Mouse (Mus musculus): ENCODE data around the gene Cd109.

Gene Cd109

DNA sequence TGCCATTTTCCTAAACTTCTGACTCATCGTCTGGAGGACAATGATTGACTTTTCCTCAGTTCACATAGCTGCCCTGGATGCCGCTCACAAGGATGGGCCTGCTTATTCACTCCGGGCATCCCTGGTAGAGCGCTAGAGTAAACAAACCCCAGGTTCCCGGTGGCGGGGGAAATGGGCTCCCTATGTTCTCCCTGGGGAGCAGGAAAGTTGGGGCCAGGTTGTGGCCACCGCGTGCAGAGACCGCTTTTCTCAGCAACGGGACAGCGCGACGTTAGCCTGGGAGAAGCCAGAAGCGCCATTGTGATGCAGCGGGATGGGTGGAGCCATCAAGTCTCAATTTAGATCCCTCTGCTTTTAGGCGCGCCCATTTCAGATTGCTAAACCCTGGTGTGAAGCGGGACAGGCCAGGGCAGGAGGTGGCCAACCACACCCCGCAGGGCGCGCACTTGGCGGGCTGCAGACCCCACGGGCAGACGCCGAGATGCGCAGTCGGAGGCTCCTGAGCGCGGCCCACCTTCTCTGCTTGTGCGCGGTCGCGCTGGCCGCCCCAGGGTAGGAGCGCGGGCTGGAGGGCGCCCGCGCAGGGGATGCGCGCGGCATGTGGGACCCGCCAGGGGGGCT is at the start of gene Cd109:
Gene Cd109, plus strand, starts transcription at position 146 of the 621 bp plus-strand sequence.
- DNase-seq (ENCODE audit: extremely low spot score): peak; percentile 79

DNA sequence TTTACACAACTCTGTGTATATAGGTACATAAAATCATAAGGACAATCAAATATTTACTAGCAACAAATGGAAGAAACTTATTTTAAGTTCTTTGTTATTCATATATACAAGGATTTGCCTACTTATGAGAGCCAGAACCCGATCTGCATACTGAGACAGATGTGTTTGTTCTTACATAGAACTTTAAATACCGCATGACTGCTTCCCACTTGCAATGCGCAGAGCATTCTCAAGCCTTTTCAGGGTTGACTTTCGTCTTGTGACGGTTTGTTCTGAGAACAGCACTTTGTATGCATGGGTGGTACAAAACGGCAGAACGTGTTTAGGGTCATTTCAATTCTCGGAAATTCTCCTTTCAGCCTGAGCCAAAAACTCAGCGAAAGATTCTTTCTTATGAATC is 45.4 kb upstream of the Cd109 start:
- no peak for DNase-seq (ENCODE audit: extremely low spot score)

DNA sequence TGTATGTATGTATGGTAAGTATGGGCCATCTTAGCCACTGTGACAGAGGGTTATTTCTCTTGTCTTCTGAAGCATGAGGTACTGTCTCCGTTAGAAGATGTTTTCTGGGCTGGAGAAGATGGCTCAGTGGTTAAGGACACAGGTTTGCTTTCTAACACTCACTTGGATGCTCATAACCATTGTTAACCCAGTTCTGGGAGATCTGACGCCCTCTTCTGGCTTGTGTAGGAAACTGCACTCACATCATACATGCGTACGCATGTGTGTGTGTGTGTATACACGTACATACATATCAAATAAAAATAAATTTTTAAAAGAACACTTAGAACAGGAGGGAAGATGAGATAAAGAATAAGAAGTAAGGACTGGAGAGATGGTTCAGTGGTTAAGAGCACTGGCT is 38.9 kb upstream of the Cd109 start:
- no peak for DNase-seq (ENCODE audit: extremely low spot score)

DNA sequence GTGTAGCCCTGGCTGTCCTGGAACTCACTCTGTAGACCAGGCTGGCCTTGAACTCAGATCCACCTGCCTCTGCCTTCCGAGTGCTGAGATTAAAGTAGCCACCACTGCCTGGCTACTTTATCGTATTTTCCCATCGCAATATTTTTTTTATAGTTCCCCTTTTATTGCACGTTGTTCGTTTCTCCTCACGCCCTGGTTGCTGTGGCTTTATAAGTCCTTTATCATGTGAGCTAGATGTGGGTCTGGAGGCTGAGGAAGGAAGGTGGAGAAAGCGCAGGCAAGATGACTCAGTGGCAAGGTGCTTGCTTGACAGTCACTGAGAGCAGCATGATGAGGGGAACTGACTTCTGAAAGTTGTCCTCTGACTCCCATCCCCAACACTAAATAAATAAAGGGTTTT is 36.5 kb upstream of the Cd109 start:
- no peak for DNase-seq (ENCODE audit: extremely low spot score)

DNA sequence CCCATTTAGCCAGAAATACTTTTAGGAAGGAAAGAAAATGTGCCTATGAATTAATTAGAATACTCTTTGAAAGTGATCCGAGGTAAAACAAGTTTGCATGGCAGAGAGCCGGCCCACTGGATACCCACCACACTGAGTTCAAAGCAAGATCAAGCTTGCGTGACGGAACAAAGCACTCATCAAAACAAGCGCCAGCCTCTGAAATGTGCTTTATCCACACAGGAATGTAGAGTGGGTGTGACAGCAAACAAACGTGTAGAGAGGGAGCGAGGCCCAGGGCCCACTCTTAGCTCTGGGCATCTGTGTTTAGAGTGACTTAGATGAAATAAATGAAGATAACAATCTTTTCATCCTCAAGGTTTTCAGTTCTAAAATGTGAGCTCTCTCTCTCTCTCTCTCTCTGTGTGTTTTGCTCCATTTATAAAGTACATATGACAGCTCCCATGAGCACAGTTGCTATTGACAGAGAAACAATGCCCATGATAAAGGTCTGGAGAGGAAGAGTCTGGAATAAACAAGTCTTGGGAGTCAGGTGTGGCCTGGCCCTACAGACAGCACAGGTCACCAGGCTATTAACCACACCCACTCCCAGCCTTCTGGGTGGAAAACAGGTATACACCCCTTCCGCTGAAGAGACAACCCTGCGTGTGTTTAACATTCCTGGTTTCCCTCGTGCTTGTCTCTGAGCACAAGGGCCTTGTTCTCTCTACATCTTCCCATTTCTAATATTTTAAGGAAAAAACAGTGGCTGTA is 35.5 kb upstream of the Cd109 start:
- no peak for DNase-seq (ENCODE audit: extremely low spot score)

DNA sequence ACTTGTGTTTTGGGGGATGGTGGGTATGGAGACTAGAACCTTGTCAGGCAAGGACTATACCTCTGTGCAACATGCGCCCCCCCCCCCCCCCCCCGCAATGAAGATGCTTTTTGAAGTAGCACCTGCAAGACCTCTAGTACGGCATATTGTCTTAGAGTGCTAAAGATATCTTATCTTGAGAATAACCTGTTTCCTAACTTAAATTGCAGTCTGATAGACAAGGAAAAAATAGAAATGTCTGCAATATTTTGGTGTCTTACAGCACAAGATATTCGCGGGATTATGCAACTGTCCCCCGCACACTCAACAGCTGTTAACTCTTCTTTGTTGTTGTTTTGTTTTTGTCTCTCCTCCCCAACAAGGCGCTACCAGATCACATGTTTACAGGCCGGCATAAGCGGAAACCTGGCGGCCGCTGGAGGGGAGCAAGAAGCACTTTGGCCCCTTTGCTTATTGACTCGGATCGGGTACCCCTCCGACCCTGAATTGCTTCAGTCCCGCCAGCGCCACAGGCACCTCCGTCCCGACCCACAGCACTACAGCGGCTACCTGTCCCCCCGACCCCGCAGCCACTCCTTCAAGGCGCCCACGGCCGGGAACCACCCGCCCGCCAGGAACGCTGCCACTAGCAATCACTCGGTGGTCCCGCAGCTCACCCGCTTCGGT is 28.0 kb upstream of the Cd109 start:
- no peak for DNase-seq (ENCODE audit: extremely low spot score)

DNA sequence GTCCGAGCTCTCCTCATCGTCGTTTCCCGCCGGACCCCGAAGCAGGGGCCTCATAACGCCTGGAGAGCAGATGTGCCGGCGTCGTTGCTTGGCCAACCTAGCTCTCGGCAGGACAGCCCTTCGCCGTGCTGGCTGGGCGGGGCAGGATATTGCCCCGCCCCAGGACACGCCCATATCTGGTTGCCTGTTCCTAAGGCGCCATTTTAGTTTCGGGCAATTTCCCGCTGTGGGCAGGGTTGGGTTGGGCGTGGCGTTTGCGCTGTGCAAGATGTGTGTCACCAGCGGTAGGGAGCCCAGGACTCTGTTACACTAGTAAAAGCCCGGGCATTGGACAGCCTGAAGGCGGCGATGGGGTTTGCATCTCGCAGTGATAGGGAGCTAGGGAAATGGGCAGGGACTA is 27.4 kb upstream of the Cd109 start, which contains the start of gene Slc17a5:
Gene Slc17a5, minus strand, starts transcription at position 128 of the 400 bp plus-strand sequence.
- DNase-seq (ENCODE audit: extremely low spot score): peak; percentile 98

DNA sequence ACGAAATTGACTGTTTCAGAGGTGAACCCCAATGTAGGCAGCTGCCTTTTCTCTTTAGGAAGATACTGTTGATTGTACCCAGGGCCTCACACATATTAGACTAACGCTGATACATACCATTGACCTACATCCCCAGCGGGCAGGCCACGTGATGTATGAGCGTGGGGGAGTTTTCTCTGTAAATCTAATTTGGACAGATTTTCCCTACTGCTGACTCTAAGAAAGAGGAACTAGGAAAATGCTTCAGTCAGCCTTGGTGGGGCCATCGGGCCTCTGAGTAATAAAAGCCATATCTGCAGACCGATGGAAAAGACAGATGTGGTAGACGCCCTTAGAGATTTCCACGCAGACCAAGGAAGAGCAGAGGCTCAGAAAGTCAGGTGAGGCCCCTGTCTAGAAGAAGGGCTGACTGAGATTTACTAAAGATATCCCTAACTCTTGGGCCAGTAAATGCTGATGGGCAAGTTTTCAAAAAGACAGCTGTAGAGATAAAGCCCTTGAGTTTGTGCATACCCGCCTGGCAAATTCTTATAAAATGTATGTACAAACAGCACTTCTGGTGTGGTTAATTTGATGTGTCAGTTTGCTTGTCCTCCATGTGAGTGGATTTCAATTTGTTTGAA is 26.8 kb upstream of the Cd109 start:
- no peak for DNase-seq (ENCODE audit: extremely low spot score)

DNA sequence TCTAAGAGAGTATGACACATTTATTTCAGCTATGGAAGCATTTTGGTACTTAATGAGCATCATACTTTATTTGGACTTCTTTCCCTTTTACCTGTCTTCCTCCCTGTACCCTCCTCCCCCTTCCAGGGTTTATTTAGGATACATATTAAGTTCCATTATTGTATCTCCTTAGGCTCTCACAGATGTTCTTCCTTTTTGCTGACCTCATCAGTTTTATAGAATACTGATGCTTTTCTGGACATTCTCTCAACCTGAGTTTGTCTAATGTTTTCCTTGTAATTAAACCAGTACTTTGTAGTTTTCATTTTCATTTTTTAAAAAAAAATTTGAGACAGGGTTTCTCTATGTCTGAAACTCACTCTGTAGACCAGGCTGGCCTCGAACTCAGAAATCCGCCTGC is 24.9 kb upstream of the Cd109 start:
- no peak for DNase-seq (ENCODE audit: extremely low spot score)

DNA sequence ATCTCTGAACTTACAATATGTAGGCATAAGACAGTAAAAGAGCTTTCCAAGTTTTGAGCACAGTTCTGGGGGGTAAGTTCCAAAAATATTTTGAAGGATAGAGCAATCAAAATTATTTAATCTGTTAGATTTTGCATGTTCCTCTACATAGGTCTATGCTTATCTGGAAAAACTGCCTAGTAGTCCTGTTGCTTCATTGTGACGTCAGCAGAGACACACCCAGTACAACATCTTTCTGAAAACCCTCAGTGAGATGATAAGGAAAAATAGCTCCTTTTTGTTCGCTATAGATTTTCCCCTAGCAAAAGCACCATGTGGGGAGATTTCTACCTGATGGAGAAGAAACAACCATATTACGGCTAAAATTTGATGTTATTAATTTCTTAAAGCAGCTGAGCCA is 20.1 kb upstream of the Cd109 start:
- DNase-seq (ENCODE audit: extremely low spot score): no peak

DNA sequence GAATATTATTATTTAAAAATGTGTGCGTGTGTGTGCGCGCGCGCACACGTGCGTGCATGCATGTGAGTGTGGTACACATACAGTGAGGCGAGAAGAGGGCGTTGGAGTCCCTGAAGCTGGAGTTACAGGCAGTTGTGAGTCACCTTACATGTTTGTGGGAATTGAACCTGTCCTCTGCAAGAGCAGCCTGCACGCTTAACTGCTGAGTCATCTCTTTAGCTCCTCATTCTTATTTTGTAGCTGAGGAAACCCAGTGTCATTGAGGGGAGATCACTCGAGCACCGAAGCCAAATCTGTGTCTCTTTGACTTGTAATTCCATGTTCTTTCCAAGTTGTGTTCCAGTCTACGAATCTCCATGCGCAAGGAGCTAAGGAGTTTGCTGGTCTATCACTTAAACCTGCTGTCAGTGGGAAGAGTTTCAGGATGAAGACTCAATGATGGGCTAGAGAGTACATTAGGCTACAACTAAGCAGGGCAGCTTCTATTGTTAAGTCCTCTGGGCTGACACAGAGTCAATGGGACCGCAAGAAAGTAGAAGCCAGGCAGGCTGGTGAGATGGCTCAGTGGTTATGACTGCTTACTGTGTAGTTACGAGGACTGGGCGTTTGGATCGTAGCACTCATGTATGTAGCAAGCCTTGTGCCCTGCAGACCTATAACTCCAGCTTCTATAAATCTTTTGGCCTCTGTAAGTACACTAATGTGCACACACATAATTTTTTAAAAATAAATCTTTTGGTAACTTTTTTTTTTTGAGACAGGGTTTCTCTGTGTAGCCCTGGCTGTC is 19.4 kb upstream of the Cd109 start:
- no peak for DNase-seq (ENCODE audit: extremely low spot score)

DNA sequence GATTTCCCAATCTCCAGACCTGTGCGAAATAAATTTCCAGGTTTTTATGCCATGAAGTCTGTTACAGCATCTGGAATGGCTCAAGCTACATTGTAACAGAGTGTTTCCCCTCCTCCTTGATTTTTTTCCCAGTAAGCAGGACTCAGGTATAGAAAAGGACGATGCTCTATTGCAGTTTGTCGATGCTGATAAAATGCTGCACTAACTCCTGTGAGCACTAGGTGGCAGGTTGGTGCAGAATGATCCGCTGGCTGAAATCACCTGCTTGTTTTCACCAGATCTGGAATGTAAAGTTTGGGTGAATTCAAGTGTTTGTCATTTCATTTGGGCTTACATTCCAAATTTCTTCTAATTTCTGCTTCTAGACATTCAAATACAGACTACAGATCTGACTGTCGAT is 18.5 kb upstream of the Cd109 start:
- DNase-seq (ENCODE audit: extremely low spot score): peak; percentile 36

DNA sequence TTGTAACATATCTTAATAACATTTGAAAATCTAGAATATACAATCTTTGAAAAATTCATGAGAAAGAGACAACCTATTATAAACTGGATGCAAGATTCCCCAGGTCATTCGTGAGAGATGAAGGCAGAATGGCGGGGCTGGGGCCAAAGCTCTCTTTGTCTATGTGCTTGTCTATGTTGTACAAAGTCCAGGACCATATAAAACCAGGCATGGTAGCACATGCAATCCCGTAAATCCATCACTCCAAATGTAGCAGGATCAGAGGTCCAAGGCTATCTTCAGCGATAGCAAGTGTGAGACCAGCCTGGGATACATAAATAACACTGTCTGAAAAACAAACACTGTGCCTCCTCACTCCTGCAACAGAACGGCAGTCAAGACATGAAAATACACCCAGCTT is 15.4 kb upstream of the Cd109 start:
- no peak for DNase-seq (ENCODE audit: extremely low spot score)

DNA sequence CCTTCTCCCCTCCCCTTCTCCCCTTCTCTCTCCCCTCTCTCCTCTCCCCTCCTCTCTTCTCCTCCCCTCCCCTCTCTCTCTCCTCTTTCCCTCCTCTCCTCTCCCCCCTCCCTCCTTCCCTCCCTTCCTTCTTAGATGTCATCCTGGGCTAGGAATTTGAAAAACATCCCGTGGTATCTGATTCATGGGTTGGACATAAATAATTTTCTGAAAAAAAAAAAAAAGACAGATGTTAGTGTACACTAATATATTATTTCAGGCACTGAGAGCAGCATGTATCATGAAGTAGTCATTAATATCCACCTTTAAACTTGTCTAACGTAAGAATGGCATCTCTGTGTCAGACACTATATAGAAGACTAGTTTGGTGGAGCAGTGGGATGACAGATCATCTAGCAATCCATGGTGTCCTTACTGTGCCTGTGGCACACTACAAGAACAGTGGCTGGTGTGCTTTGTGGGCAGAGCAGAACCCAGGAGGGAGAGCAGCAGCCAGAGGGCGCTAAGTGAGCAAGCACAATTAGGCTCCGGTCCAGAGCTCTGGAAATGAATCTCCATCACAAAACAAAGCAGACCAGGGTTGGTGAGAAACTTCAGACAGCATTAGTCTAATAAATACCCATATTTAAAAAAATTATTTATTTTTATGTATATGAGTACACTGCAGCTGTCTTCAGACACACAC is 14.2 kb upstream of the Cd109 start:
- DNase-seq (ENCODE audit: extremely low spot score): no peak

DNA sequence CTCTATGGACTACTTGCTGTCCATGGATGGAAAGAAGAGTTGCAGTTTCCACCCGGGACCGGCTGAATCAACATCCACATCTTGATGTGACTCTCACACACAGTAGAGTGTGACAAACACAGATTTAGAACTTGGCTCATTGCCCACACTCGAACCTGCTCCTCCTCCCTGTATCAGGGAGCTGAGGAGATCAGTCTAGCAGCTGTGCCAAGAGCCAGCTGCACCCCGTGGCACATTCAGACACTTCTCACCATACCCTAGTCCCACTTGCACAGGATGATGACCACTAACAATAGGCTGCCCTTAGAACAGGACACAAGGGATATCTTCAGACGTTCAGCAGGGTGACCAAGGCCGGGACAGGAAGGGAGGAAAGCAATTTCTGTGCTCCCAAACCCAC is 1.1 kb upstream of the Cd109 start:
- DNase-seq (ENCODE audit: extremely low spot score): no peak

DNA sequence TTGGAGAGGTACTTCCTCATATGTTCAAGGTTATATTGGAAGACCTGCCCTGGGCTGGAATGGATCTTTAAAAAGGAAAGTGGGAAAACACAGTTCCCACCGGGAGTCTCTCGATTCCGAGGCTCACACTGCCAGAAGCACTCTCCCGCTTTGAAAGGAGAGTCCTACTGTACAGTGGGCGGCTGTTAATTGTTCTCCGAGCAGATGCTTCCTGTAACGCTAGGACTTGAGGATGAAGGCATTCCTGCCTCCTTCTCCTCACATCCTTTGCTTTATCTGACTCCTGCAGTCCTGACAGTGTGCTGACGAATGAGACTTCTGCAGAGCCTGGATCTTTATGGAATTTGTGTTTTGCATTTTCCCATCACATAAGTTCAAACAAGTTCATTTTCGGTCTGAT is 3.9 kb downstream of the Cd109 start:
- DNase-seq (ENCODE audit: extremely low spot score): no peak

DNA sequence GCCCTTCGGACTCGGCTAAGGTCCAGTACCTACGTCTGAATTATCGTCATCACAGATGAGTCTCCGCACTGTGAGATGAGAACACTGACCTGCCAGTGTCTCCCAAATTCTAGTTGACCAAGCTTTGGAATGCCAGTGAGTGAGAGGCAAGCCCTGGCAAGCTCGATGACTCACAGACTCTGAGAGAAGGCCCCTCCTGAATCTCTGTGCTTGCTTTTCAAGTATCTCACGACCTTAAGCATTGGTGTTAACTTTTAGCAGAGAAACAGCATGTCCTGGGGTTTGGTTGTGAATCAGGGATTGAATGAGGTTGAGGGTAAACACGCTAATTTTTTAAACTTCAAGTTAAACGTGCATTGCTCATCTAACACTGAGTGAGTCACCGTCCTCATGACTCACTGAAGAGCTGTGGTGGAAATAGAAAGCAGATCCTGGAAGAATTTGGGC is 8.0 kb downstream of the Cd109 start:
- DNase-seq (ENCODE audit: extremely low spot score): no peak

DNA sequence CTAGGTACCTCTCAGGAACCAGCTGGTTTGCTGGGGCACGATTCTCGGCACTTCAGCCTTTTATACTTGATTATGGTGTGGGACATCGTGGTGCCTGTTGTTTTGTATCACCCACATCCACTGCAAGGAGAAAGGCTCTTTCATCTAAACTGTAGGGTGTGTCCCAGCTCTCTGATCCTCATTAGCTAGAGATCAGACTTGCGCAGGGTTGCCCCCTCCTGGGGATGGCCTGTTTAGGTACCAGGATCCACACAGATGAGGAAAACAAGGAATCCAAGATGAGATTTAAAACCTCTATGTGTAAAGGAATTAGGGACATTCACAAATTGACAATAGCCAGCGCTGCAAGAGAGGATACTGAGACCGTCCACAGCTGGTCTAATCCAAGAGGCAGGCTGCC is 14.6 kb downstream of the Cd109 start:
- peak; percentile 14 for DNase-seq (ENCODE audit: extremely low spot score)

DNA sequence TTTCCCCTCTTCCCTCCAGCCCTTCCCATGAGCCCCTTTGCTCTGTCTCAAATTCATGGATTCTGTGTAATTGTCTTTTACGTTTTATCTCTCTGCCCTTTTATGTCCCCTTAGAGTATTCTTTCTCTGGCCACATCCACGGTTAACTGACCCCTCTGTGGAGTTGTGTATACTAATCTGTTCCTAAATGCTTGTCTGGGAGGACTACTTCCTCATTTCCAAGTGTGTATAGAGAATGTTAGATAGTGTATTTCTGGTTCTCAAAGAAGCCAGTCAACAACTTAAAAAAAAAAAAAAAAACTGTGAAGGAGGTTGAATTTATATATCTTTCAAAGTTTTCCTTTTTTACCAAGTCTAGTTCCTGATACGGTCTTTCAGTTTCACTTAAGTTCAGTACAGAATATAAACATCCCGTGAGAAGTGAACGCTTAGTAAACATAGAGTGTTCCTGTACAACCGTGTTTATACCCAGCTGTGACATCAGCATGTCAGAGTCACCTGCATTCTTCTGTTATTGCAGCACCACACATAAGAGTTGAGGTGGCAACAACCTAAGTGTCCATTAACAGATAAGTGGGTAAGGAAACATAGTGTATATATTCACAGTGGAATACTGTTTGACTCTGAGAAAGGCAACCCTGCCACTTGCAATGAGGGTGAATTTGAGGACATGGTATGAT is 16.5 kb downstream of the Cd109 start:
- DNase-seq (ENCODE audit: extremely low spot score): no peak

DNA sequence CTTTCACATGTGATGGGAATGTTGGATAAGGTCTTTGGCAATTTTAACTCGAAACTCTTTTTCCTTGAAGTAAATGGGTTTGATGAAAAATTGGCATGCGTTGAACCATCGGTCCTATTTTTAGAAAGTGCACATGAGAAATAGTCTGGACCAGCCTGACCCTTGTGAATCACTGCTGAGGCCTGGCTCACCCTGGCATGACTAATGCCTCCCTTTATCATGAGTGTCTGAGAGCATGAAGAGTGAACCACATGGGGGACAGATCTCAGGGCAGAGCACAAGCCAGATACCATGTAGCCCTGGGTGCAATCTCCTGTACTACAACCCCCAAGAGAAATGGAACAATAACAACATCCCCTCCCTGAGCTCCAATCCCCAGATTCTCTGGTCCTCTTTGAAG is 18.6 kb downstream of the Cd109 start:
- no peak for DNase-seq (ENCODE audit: extremely low spot score)

DNA sequence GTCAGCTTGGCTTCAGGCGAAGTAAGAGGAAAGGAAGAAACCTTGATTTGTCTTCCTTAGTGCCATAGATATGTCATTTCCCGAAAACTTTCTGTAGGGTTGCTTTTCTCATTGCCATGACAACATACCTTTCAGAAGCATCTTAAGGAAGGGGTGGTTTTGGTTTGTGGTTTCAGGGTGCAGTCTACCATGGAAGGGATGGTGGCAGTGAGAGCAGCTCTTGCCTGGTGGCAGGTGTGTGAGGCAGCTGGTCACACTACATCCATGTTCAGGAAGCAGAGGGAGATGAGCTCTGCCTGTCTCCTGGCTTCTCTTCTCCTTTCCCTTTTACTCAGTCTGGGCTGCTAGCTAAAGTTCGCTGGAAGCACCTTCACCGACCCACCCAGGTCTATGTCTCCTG is 26.0 kb downstream of the Cd109 start:
- no peak for DNase-seq (ENCODE audit: extremely low spot score)
